ENCODE assay signal across 22 mouse cellular contexts in genomic region chr5:122625565-122626252, GRCm38 (mm10). TPM values are rescaled to one million over a fixed set of nuclear protein-coding genes. Genes with fewer than 3 reads are reported as not detected.
DNase-seq lines count a peak whose midpoint lies in the region; ATAC-seq and TF ChIP-seq lines count a peak whose summit lies in the region.
"Had no signal": no experiment of that assay in that cellular context is flagged by ENCODE, and none has a peak within 500 bp of the region (broad histone marks: within the 10 kb centered on the region; RNA-seq: fewer than 3 reads in every experiment).

No protein-coding gene starts in this region.

- no peaks in the 10 kb centered on the region for H3K27me3 ChIP-seq in thymus, adult 2 months (ENCODE audit: control insufficient read depth, insufficient read depth, low read length)
- H3K27me3 ChIP-seq: hindbrain, embryonic 12.5 days had no signal

- ATAC-seq in erythroid progenitor cell, adult 5-6 weeks (replicated peaks; ENCODE audit: low FRiP score, poor library complexity, severe bottlenecking) = no peak
- ATAC-seq: CD4-positive, CD25-positive, alpha-beta regulatory T cell, adult 4 months; liver, postnatal 0 days; midbrain, embryonic 16.5 days had no signal

- 93% methylated on average over 14 of the region's 14 CpGs for WGBS in thymus, adult 2 months

- H3K27ac ChIP-seq in thymus, adult 2 months (ENCODE audit: control insufficient read depth, insufficient read depth, low read length) = no peak overlapping the region
- H3K27ac ChIP-seq: forebrain, embryonic 10.5 days; hindbrain, embryonic 12.5 days; left cerebral cortex, adult 2 months; limb, embryonic 10.5 days had no signal

- peak; percentile 44 for DNase-seq in right cerebral cortex, postnatal 25 days
- no peak for DNase-seq in right cerebral cortex, postnatal 4 days
- peak; percentile 74 for DNase-seq in ES-CJ7 (ENCODE audit: low read depth, low spot score)
- peak; percentile 88 for DNase-seq in R1 (ENCODE audit: low read depth, low spot score)
- DNase-seq in neural tube, embryonic 10.5 days (ENCODE audit: extremely low spot score, low spot score) = no peak
- no peak for DNase-seq in thymus, adult 2 months
- DNase-seq: adrenal gland, postnatal 36 days; cerebellum, adult 18-20 months; cerebellum, postnatal 25 days; embryo, embryonic 11 days; gastrocnemius, postnatal 25 days; heart, postnatal 10 days; kidney, adult 18-20 months; kidney, postnatal 14 days; liver, postnatal 0 days had no signal

- TF ChIP-seq CTCF in thymus, adult 2 months (IDR thresholded peaks at IDR 0.05; ENCODE audit: borderline replicate concordance, control insufficient read depth, extremely low read depth, insufficient read depth, low read length, poor library complexity) = no peak

- no peaks in the 10 kb centered on the region for H3K36me3 ChIP-seq in thymus, adult 2 months (ENCODE audit: control insufficient read depth, insufficient read depth, low read length)
- H3K36me3 ChIP-seq: forebrain, embryonic 10.5 days; hindbrain, embryonic 12.5 days; limb, embryonic 10.5 days had no signal

- no peaks in the 10 kb centered on the region for H3K4me1 ChIP-seq in thymus, adult 2 months (replicated peaks; ENCODE audit: control insufficient read depth, insufficient read depth, low read length)

- TF ChIP-seq POLR2A in thymus, adult 2 months (IDR thresholded peaks at IDR 0.05; ENCODE audit: control insufficient read depth, extremely low read depth, insufficient read depth, low read length, poor library complexity) = no peak

- H3K4me3 ChIP-seq in thymus, adult 2 months (ENCODE audit: control insufficient read depth, insufficient read depth, low read length) = no peak overlapping the region
- H3K4me3 ChIP-seq: forebrain, embryonic 10.5 days; hindbrain, embryonic 12.5 days; left cerebral cortex, adult 2 months; limb, embryonic 10.5 days had no signal

RNA-seq across cellular contexts. Expression of gene Ift81, which starts 11.4 kb away (rescaled TPM):
- total RNA-seq in erythroid progenitor cell, adult 5-6 weeks (2015; ENCODE audit: low replicate concordance) = not detected in 2 replicates
- 0.39 TPM in 1 of 2 replicates, not detected in the other for total RNA-seq in erythroid progenitor cell, adult 5-6 weeks (2017; ENCODE audit: low replicate concordance)
- polyA plus RNA-seq in thymus, adult 2 months (2012; rRNA removed) = 0.52 and 1.6 TPM in 2 replicates

RNA-seq across cellular contexts. Expression of gene P2rx7, which starts 18.0 kb away (rescaled TPM):
- total RNA-seq in erythroid progenitor cell, adult 5-6 weeks (2015; ENCODE audit: low replicate concordance) = 5.4 and 8.3 TPM in 2 replicates
- 0.23 and 1.2 TPM in 2 replicates for total RNA-seq in erythroid progenitor cell, adult 5-6 weeks (2017; ENCODE audit: low replicate concordance)
- polyA plus RNA-seq in thymus, adult 2 months (2012; rRNA removed) = 12.9 and 18.5 TPM in 2 replicates
- polyA plus RNA-seq: limb, embryonic 10.5 days had no signal

Comparison
In these comparisons a context has a peak if more than half of its experiments do, and no peak if none do; other contexts are left out.
1. DNase-seq: peak in right cerebral cortex, postnatal 25 days (single experiment), ES-CJ7 (single experiment) and R1 (single experiment); none in right cerebral cortex, postnatal 4 days (single experiment), neural tube, embryonic 10.5 days (single experiment) and thymus, adult 2 months (single experiment).